Mouse (Mus musculus): Measurements from ENCODE around the gene Bet1l.
A peak's percentile ranks its signal among the peaks of the same experiment; 100 is the strongest.

DNA sequence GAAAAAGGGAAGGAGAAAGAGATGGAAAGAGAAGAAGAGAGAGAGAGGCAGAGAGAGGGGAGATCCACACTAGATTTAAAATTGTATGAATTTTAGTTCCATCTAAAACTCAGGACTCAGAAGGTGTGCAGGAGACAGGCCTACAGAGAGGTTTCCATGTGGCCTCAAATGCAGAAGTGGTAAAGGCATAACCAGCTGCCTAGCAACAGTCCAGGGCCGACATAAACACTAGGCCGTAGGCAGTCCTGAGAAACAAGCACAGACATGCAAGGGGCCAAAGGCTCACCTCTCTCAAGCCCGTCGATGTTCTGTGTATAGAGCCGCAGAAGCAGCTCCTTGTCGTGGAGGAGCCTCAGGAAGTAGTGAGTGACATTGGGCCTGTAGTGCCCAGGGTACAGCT lies 20.0 kb upstream of the Bet1l start:
- TF ChIP-seq CTCF (conservative IDR thresholded peaks at IDR 0.05 in 1 of 2, IDR thresholded peaks at IDR 0.05 in 1 of 2; ENCODE audit: low read depth in 2 of 2, low read length in 2 of 2): no peak
- TF ChIP-seq ZKSCAN1 (IDR thresholded peaks at IDR 0.05; ENCODE audit: borderline replicate concordance, low read depth, low read length): no peak
- TF ChIP-seq USF2 (conservative IDR thresholded peaks at IDR 0.05; ENCODE audit: low read depth, low read length): no peak
- TF ChIP-seq TCF12 (IDR thresholded peaks at IDR 0.05; ENCODE audit: low read depth, low read length): 0 out of 2 replicates have a peak, but pooled peaks have one; percentile 37
- no peak for TF ChIP-seq ELF1 (IDR thresholded peaks at IDR 0.05; ENCODE audit: low read depth, low read length)
- no peak for TF ChIP-seq MAZ (IDR thresholded peaks at IDR 0.05; ENCODE audit: low read depth, low read length)
- TF ChIP-seq POLR2A (IDR thresholded peaks at IDR 0.05; ENCODE audit: low read depth, low read length): 0 out of 2 replicates have a peak, but pooled peaks have one; percentile 12
- no peak for TF ChIP-seq CHD2 (IDR thresholded peaks at IDR 0.05; ENCODE audit: low read length)
- TF ChIP-seq ZNF384 (IDR thresholded peaks at IDR 0.05; ENCODE audit: low read depth, low read length): no peak
- TF ChIP-seq BHLHE40 (IDR thresholded peaks at IDR 0.05; ENCODE audit: low read depth, low read length): no peak; the same call in 1 of the 2 replicates

All from CH12.LX (cell line).